Mouse (Mus musculus): ENCODE data around the gene Fam117a. TPM values are rescaled to one million over a fixed set of nuclear protein-coding genes. Genes with fewer than 3 reads are reported as not detected.

The Fam117a gene
- polyA plus RNA-seq, 1 experiment from 2014 or later = 2.2 TPM

DNA sequence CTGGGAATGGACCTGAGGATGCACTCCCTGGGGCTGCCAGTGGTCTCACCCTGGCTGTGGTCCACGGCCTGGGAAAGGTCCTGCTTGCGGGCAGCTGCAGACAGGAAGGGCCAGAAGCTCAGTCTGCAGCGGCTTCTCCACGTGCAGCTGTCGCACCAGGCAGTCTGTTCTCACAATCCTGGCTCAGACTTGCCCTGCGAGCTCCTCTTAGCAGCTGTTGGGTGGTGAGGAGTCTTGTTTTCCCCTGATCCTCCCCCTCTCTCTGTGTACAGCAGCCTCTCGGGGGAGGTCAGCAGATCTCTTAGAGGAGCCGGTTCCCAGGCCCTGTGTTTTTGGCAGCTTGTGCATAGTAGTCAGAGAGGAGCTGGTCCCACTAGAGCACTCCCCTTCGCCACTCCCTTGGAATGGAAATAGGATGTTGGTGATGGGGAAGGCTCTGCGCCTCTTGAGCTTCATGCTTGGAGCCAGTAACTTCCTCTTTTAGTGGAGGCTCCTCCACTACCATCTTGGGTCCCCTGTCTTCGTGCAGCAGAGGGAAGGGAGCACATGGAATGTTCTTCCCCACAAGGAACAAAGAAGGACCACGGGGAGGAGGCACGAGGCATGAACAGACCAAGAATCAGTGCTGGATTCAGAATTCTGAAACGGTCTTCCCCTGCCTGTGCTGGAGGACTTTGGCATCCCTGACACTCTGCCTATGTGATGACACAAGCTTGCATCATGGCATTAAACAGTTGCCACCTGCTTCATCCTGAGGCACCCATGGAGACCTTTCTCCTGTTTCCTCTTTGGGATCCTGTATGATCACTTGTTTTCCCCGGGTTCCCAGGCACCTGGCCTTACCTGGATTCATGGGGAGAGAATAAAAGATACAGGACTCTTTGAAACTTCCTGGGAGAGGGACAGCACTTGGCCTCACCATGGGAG lies 33.4 kb downstream of the Fam117a start:
- Histone ChIP-seq H3K9me3 (no peaks in the 10 kb centered on the region), H3K27me3 (replicated peaks) (no peaks in the 10 kb centered on the region), H3K36me3 (replicated peaks) (no peaks in the 10 kb centered on the region), H3K4me2 (no peak overlapping the region), H3K4me1 (no peaks in the 10 kb centered on the region), H3K27ac (no peak overlapping the region), H3K9ac (no peak overlapping the region), H3K4me3 (no peak overlapping the region)
- WGBS = 67% methylated on average over 15 of the region's 15 CpGs
- ATAC-seq (replicated peaks) = no peak

DNA sequence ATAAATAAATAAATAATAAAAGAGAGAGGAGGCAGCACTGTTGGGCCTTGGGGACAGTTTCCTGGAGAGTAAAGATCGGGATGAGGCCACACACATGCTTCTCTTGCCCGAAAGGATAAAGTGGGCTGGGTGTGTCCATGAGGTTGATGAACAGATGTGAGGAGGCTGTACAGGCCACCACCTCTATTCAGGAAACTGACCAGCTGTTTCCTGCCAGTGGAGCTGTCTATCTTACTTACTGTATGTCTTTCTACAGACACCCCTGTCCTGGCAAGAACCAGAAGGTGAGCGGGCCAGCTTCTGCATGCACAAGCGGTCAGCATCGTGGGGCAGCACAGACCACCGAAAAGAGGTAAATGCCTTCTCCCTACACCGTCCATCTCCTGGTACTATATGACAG lies 34.4 kb downstream of the Fam117a start:
- Histone ChIP-seq H3K27me3 (replicated peaks) (no peaks in the 10 kb centered on the region), H3K27ac (no peak overlapping the region), H3K9me3 (no peaks in the 10 kb centered on the region), H3K4me2 (no peak overlapping the region), H3K4me1 (no peaks in the 10 kb centered on the region), H3K4me3 (no peak overlapping the region), H3K9ac (no peak overlapping the region), H3K36me3 (replicated peaks) (no peaks in the 10 kb centered on the region)
- WGBS = 94% methylated on average over 7 of the region's 7 CpGs
- ATAC-seq (replicated peaks) = no peak

DNA sequence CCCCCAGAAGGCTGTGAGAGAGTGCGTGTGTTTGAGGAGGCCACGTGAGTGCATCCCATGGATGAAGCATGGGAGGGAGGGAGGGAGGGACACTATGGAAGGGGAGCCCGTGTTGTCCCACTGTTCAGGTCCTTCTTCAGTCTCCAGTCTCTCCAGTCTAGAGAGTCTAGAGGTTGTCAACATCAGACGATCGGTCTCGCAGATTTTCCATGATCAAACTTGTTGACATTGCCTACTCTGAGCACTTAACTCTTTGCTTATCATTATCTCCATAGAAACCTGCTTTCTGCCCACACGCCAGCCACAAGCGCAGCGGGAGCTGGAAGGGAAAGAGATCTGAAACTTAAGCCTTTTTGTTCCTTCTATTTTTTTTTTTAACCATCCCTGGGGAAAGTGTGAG lies 42.1 kb downstream of the Fam117a start:
- ATAC-seq (replicated peaks) = no peak
- Histone ChIP-seq H3K4me1 (no peaks in the 10 kb centered on the region), H3K4me3 (no peak overlapping the region), H3K27ac (no peak overlapping the region), H3K9ac (no peak overlapping the region), H3K4me2 (no peak overlapping the region), H3K9me3 (no peaks in the 10 kb centered on the region), H3K36me3 (replicated peaks) (no peaks in the 10 kb centered on the region), H3K27me3 (replicated peaks) (no peaks in the 10 kb centered on the region)
- 81% methylated on average over 9 of the region's 9 CpGs for WGBS

DNA sequence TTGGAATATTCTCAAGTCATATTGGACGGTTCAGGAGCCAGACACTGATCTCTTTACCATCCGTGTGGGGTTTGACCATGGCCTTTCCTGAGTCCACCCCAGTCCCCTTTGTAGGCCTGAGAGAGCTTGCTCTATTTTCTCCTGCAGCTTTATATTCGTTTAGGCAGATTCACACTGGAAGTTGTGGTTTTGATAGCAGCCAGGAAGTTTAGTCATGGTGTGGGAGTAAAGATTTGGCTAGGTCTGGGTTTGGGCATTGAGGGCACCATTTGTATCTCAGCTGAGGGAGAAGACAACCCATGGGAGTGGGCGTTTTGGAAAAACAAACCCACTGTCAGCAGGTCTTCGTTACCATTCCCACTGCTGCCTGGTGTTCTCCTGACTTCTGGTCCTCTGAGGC lies 42.7 kb downstream of the Fam117a start:
- WGBS = 83% methylated on average over 5 of the region's 5 CpGs
- no peaks in the 10 kb centered on the region for H3K36me3 ChIP-seq (replicated peaks)
- no peaks in the 10 kb centered on the region for H3K9me3 ChIP-seq
- H3K4me1 ChIP-seq = no peaks in the 10 kb centered on the region
- ATAC-seq (replicated peaks) = no peak
- no peak overlapping the region for H3K9ac ChIP-seq
- H3K27ac ChIP-seq = no peak overlapping the region
- H3K27me3 ChIP-seq (replicated peaks) = no peaks in the 10 kb centered on the region
- no peak overlapping the region for H3K4me2 ChIP-seq
- no peak overlapping the region for H3K4me3 ChIP-seq

DNA sequence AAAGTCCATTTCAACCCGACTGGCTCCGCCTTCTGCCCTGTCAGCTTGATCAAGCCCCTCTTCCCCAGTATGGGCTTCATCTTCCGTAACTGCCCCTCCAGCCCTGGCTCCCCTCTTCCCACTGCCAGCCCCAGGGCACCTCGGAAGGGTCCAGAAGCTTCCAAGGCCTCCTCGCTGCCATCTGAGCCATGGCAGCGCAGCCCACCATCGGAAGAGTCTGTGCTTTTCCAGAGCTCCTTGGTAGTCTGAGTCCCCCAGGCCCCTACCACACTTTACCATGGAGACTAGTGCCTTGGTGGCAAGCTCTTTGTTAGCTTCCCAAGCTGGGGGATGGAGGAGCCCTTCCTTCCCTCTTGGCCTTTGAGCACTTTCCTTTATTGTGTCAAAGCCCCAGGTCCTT lies 43.9 kb downstream of the Fam117a start:
- WGBS = 93% methylated on average over 7 of the region's 7 CpGs
- no peak for ATAC-seq (replicated peaks)
- Histone ChIP-seq H3K36me3 (replicated peaks) (no peaks in the 10 kb centered on the region), H3K27me3 (replicated peaks) (no peaks in the 10 kb centered on the region), H3K9ac (no peak overlapping the region), H3K9me3 (no peaks in the 10 kb centered on the region), H3K27ac (no peak overlapping the region), H3K4me3 (no peak overlapping the region), H3K4me2 (no peak overlapping the region), H3K4me1 (peaks cover 4% of the 10 kb centered on the region)

DNA sequence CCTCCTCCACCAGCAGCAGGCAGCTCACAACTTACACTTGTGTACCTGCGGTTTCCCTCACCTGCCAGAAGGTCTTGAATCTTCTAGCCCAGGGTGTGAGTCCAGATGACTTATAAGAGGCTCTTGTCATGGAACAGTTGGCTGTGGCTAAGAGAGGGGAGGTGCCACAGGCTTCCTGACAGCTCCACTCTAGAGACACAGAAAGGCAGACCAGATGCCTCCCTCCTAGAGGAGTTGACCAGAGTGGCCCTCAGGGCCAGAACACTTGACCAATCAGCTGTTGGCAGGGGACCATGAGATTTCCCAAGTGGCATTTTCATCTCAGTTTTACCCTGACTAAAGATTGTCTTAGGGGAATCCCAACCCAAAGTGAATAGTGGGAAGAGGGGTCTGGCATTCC lies 44.3 kb downstream of the Fam117a start:
- H3K9me3 ChIP-seq = no peaks in the 10 kb centered on the region
- H3K9ac ChIP-seq = no peak overlapping the region
- no peak overlapping the region for H3K4me3 ChIP-seq
- H3K4me1 ChIP-seq = peaks cover 8% of the 10 kb centered on the region
- no peak overlapping the region for H3K27ac ChIP-seq
- WGBS = 92% methylated on average over 1 of the region's 1 CpGs
- ATAC-seq (replicated peaks) = no peak
- H3K4me2 ChIP-seq = no peak overlapping the region
- no peaks in the 10 kb centered on the region for H3K36me3 ChIP-seq (replicated peaks)
- no peaks in the 10 kb centered on the region for H3K27me3 ChIP-seq (replicated peaks)

DNA sequence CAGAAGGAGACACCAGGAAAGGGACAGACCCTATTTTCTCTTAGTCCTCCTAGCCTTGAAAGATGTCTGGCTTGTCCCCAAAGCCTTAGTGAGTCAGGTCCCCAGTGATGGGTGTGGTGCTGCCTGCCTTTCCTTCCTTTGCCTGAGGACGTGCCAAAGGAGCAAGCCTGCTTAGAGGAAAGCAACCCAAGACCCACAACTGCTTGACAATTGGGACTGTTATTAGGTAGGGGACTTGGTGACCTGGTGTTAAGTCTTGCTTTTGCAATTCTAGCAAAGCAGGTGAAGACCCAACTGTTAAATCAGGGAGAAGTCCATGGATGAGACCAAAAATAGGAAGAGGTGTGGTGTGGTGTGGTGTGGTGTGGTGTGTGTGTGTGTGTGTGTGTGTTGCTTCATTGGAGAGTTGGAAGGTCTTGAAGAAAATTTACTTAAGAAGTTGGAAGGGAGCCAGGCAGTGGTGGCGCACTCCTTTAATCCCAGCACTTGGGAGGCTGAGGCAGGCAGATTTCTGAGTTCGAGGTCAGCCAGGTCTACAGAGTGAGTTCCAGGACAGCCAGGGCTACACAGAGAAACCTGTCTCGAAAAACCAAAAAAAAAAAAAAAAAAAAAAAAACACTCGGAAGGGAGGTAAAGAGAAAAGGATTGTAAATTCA lies 46.6 kb downstream of the Fam117a start:
- H3K27ac ChIP-seq = no peak overlapping the region
- H3K4me3 ChIP-seq = no peak overlapping the region
- H3K36me3 ChIP-seq (replicated peaks) = peaks cover 16% of the 10 kb centered on the region; the same call in 1 of the 2 replicates
- peaks cover 19% of the 10 kb centered on the region for H3K4me1 ChIP-seq
- no peaks in the 10 kb centered on the region for H3K9me3 ChIP-seq
- WGBS = 85% methylated on average over 5 of the region's 5 CpGs
- H3K4me2 ChIP-seq = no peak overlapping the region
- H3K9ac ChIP-seq = no peak overlapping the region
- no peaks in the 10 kb centered on the region for H3K27me3 ChIP-seq (replicated peaks)
- ATAC-seq (replicated peaks) = no peak

DNA sequence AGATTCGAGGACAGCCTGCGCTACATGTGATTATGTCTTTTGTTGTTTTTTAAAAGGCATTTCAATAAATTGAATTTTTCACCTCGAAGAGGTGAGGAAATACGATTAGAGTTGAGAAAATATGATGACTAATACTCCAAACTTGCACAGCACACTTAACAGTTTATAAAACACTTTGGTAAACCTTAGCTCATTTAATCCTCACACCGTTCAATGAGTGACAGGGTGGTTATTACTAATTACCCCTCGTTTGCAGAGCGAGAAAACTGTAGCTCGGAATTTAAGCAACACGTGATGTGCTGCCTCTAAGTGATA lies 47.1 kb downstream of the Fam117a start:
- H3K4me1 ChIP-seq = peaks cover 19% of the 10 kb centered on the region
- H3K27me3 ChIP-seq (replicated peaks) = no peaks in the 10 kb centered on the region
- H3K4me3 ChIP-seq = peak overlapping the region; percentile 79
- peaks cover 20% of the 10 kb centered on the region; the same call in 1 of the 2 replicates for H3K36me3 ChIP-seq (replicated peaks)
- H3K9ac ChIP-seq = peak overlapping the region; percentile 28; the same call in 1 of the 2 replicates
- ATAC-seq (replicated peaks) = no peak
- H3K27ac ChIP-seq = peak overlapping the region; percentile 63; the same call in 1 of the 2 replicates
- H3K4me2 ChIP-seq = peak overlapping the region; percentile 42
- 41% methylated on average over 9 of the region's 9 CpGs for WGBS
- H3K9me3 ChIP-seq = no peaks in the 10 kb centered on the region

DNA sequence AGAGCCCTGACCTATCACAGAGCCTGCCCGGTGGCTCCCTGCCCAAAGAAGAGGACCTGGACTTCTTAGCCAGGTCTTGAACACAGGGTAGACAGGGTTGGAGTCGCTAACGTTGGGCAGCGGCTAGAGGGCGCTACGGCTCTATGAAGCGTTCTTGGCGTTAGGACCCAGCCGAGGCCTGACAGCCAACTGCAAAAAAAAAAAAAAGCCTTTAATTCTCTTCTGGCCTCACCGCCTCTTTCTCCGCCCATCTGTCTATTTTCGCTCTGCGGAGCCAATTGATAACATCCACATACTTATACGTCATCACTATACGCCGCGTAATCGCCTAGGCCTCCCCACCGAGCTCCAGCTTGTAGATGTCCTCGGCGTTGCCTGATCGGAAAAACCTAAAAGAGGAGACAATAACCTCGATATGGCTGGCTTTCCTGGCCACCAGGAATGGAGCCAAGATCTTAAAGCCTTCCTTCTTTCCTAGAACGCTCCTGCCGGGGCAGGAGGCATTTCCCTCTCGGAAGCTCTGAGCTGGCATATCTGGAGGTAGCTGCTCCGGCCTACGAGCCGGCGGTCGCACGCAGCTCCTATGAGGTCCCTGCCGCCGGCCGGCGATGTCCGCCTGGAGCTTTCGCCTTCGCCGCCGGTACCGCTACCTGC lies 47.6 kb downstream of the Fam117a start, which contains the start of gene Slc35b1:
TSS of gene Slc35b1 (plus strand) at position 374 of the 654 bp plus-strand sequence.
- H3K9me3 ChIP-seq = no peaks in the 10 kb centered on the region
- peak within 1 kb of the TSS; percentile 77 for H3K9ac ChIP-seq
- H3K4me3 ChIP-seq = peak within 1 kb of the TSS; percentile 79
- ATAC-seq (replicated peaks) = peak; percentile 96
- peaks cover 19% of the 10 kb centered on the region for H3K4me1 ChIP-seq
- under 1% methylated on average over 42 of the region's 42 CpGs for WGBS
- peaks cover 25% of the 10 kb centered on the region; the same call in 1 of the 2 replicates for H3K36me3 ChIP-seq (replicated peaks)
- H3K4me2 ChIP-seq = peak within 1 kb of the TSS; percentile 57
- H3K27me3 ChIP-seq (replicated peaks) = no peaks in the 10 kb centered on the region
- peak within 1 kb of the TSS; percentile 89 for H3K27ac ChIP-seq

DNA sequence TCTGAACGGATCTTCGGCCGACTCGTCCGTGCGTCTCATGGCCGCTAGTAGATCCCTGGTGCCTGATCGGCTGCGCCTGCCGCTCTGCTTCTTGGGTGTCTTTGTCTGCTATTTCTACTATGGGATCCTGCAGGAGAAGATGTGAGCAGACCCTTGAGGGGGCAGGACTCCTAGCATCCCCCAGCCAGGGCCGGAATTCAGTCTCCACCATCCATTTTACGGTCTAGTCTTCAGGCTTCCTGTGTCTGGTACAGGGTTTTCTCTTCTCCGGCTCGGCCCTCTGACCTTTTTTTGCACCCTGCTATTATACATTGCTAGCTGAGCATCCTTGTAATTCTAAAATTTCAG lies 48.1 kb downstream of the Fam117a start:
- peak; percentile 58 for ATAC-seq (replicated peaks)
- Histone ChIP-seq H3K4me2 (peak overlapping the region; percentile 57), H3K27me3 (replicated peaks) (no peaks in the 10 kb centered on the region), H3K27ac (peak overlapping the region; percentile 89), H3K36me3 (replicated peaks) (peaks cover 30% of the 10 kb centered on the region), H3K9ac (peak overlapping the region; percentile 77), H3K4me3 (peak overlapping the region; percentile 79), H3K4me1 (peaks cover 19% of the 10 kb centered on the region), H3K9me3 (no peaks in the 10 kb centered on the region)
- WGBS = 0% methylated on average over 14 of the region's 14 CpGs

DNA sequence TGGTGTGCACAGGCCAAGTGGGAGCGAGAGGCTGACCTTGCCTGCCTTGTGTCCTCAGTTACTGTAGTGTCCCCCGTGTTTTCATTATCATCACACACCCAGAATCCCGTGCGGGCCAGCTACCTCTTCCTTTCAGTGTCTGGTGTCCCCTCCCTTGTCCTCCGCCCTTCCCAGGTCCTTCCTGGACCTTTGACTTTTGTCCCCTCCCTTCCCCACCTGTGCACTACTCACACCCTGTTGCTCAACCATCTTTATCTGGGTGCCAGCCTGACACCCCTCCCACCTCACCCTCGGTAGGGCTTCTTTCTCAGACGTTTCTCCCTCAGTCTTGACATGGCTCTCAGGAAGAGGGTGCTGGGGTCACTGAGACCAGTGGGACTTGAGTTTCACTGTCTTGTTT lies 50.5 kb downstream of the Fam117a start:
- ATAC-seq (replicated peaks) = no peak
- Histone ChIP-seq H3K36me3 (replicated peaks) (peaks cover 42% of the 10 kb centered on the region), H3K9me3 (no peaks in the 10 kb centered on the region), H3K27me3 (replicated peaks) (no peaks in the 10 kb centered on the region), H3K4me1 (peaks cover 22% of the 10 kb centered on the region), H3K4me2 (no peak overlapping the region), H3K27ac (no peak overlapping the region), H3K4me3 (no peak overlapping the region), H3K9ac (no peak overlapping the region)
- 85% methylated on average over 7 of the region's 7 CpGs for WGBS

DNA sequence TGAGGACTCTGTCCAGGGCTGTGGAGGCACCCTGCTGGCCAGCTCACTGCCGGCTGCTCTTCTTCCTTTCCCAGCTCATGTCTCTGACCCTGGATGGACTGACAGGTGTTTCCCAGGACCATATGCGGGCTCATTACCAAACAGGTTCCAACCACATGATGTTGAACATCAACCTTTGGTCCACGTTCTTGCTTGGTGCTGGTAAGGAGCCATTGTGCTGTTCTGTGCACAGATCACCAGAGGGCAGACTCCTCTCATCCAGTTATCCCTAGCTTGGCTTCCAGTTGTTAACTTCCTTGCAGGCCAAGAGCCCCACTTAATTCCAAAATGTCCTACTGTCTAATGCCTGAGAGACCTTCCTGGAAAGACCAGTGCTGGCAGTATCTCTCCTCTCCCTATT lies 52.2 kb downstream of the Fam117a start:
- H3K4me2 ChIP-seq = no peak overlapping the region
- ATAC-seq (replicated peaks) = no peak
- peaks cover 42% of the 10 kb centered on the region for H3K36me3 ChIP-seq (replicated peaks)
- H3K4me1 ChIP-seq = peaks cover 22% of the 10 kb centered on the region
- H3K4me3 ChIP-seq = no peak overlapping the region
- 76% methylated on average over 3 of the region's 3 CpGs for WGBS
- no peaks in the 10 kb centered on the region for H3K27me3 ChIP-seq (replicated peaks)
- H3K9ac ChIP-seq = no peak overlapping the region
- no peaks in the 10 kb centered on the region for H3K9me3 ChIP-seq
- no peak overlapping the region for H3K27ac ChIP-seq
